Mouse (Mus musculus) T-helper 17 cell (primary cell): Measurements from ENCODE around the gene Lhfpl4.

ENCODE experiments used
- in situ Hi-C, 2 experiments: fragments of 300-600 bp; cut with MboI, MseI; formaldehyde crosslinking; loops; 1 replicate in 1 of 2; 2 replicates in 1 of 2; pipeline ENCODE4 v1.15.1; 2025; ENCODE audit warnings: high pct_unique_total_duplicates in 2 of 2

The Lhfpl4 gene

GRCm38 (mm10) chr6:113169852-113170251 is 25.3 kb downstream of the Lhfpl4 start:
- in situ Hi-C loops: no loop called here

- in situ Hi-C loops: no loop called here
These were observed 26.7 kb downstream of the Lhfpl4 start for GRCm38 (mm10) chr6:113168316-113168975.

GRCm38 (mm10) chr6:113166661-113167251 is 28.4 kb downstream of the Lhfpl4 start:
- in situ Hi-C loops: no loop called here

- in situ Hi-C loops: no loop called here
These were observed 31.7 kb downstream of the Lhfpl4 start for GRCm38 (mm10) chr6:113163513-113163912.

- in situ Hi-C loops: no loop called here
These were observed 33.2 kb downstream of the Lhfpl4 start for GRCm38 (mm10) chr6:113161982-113162381.

GRCm38 (mm10) chr6:113160106-113160505 is 35.1 kb downstream of the Lhfpl4 start:
- in situ Hi-C loops: no loop called here

- in situ Hi-C loops: no loop called here
These were observed 39.1 kb downstream of the Lhfpl4 start for GRCm38 (mm10) chr6:113156064-113156463.

- in situ Hi-C loops: no loop called here
These were observed 40.3 kb downstream of the Lhfpl4 start for GRCm38 (mm10) chr6:113154886-113155285.

GRCm38 (mm10) chr6:113154071-113154470 is 41.1 kb downstream of the Lhfpl4 start:
- in situ Hi-C loops: no loop called here

GRCm38 (mm10) chr6:113145249-113145648 is 49.9 kb downstream of the Lhfpl4 start:
- in situ Hi-C loops: loop anchor here in 1 of 2 experiments (5.0 to 25.0 kb wide), 2 partner anchors 33 to 567 kb away; partner anchors contain the start of gene Ghrl

- in situ Hi-C loops: loop anchor here in 1 of 2 experiments (5.0 to 25.0 kb wide), 2 partner anchors 32 to 568 kb away; partner anchors contain the start of gene Ghrl
These were observed 50.4 kb downstream of the Lhfpl4 start for GRCm38 (mm10) chr6:113144764-113145163.

GRCm38 (mm10) chr6:113141389-113142094 is 53.6 kb downstream of the Lhfpl4 start:
- in situ Hi-C loops: loop anchor here in 1 of 2 experiments (25.0 kb wide), 1 partner anchor 571 kb away; the partner anchor contains the start of gene Ghrl

GRCm38 (mm10) chr6:113133360-113133759 is 61.8 kb downstream of the Lhfpl4 start:
- in situ Hi-C loops: loop anchor here (10.0 to 25.0 kb wide), 2 partner anchors 181 to 579 kb away; partner anchors contain the start of gene Ghrl (in 1 of the 2)

GRCm38 (mm10) chr6:113120806-113121205 is 74.4 kb downstream of the Lhfpl4 start:
- in situ Hi-C loops: loop anchor here in 1 of 2 experiments (25.0 kb wide), 1 partner anchor 591 kb away; the partner anchor contains the start of gene Ghrl
